Mouse (Mus musculus): Measurements from ENCODE around the gene Nsd1. TPM values are rescaled to one million over a fixed set of nuclear protein-coding genes. Genes with fewer than 3 reads are reported as not detected.

Nsd1 gene
- polyA plus RNA-seq, 1 experiment from 2014 or later, result 67.4 TPM

GRCm38 (mm10) chr13:55252820-55253219 lies 43.2 kb downstream of the Nsd1 start:
- Histone ChIP-seq H3K4me3 (ENCODE audit: low read depth, low read length) (no peak overlapping the region), H3K9me3 (replicated peaks; ENCODE audit: control insufficient read depth, low read length) (no peaks in the 10 kb centered on the region), H3K4me2 (ENCODE audit: low read depth, low read length) (no peak overlapping the region), H3K36me3 (replicated peaks; ENCODE audit: control insufficient read depth, insufficient read depth, low read depth, low read length) (peaks cover under 1% of the 10 kb centered on the region; the same call in 1 of the 2 replicates), H3K9ac (replicated peaks; ENCODE audit: low read length) (no peak overlapping the region), H3K27me3 (ENCODE audit: control insufficient read depth, insufficient read depth, low read length) (no peaks in the 10 kb centered on the region), H3K27ac (replicated peaks; ENCODE audit: low read depth, low read length) (no peak overlapping the region), H3K4me1 (ENCODE audit: control insufficient read depth, insufficient read depth, low read length) (no peaks in the 10 kb centered on the region)
- DNase-seq (ENCODE audit: low spot score) (no peak), ATAC-seq (replicated peaks; ENCODE audit: insufficient number of reproducible peaks, low FRiP score, low TSS enrichment, low read depth) (no peak)
- WGBS, result 89% methylated on average over 4 of the region's 4 CpGs

GRCm38 (mm10) chr13:55255052-55255652 lies 45.6 kb downstream of the Nsd1 start:
- Histone ChIP-seq H3K4me1 (ENCODE audit: control insufficient read depth, insufficient read depth, low read length) (no peaks in the 10 kb centered on the region), H3K27ac (replicated peaks; ENCODE audit: low read depth, low read length) (no peak overlapping the region), H3K9ac (replicated peaks; ENCODE audit: low read length) (no peak overlapping the region), H3K27me3 (ENCODE audit: control insufficient read depth, insufficient read depth, low read length) (no peaks in the 10 kb centered on the region), H3K4me3 (ENCODE audit: low read depth, low read length) (no peak overlapping the region), H3K9me3 (replicated peaks; ENCODE audit: control insufficient read depth, low read length) (no peaks in the 10 kb centered on the region), H3K4me2 (ENCODE audit: low read depth, low read length) (no peak overlapping the region), H3K36me3 (replicated peaks; ENCODE audit: control insufficient read depth, insufficient read depth, low read depth, low read length) (0 out of 2 replicates have a peak, but pooled peaks cover under 1% of the 10 kb centered on the region)
- ATAC-seq (replicated peaks; ENCODE audit: insufficient number of reproducible peaks, low FRiP score, low TSS enrichment, low read depth) (no peak), DNase-seq (ENCODE audit: low spot score) (no peak)
- 80% methylated on average over 3 of the region's 3 CpGs for WGBS

GRCm38 (mm10) chr13:55258651-55259050 lies 49.1 kb downstream of the Nsd1 start:
- no peak for DNase-seq (ENCODE audit: low spot score)
- Histone ChIP-seq H3K27ac (replicated peaks; ENCODE audit: low read depth, low read length) (no peak overlapping the region), H3K36me3 (replicated peaks; ENCODE audit: control insufficient read depth, insufficient read depth, low read depth, low read length) (peaks cover 16% of the 10 kb centered on the region), H3K27me3 (ENCODE audit: control insufficient read depth, insufficient read depth, low read length) (no peaks in the 10 kb centered on the region), H3K4me2 (ENCODE audit: low read depth, low read length) (no peak overlapping the region), H3K9me3 (replicated peaks; ENCODE audit: control insufficient read depth, low read length) (no peaks in the 10 kb centered on the region), H3K4me3 (ENCODE audit: low read depth, low read length) (no peak overlapping the region), H3K9ac (replicated peaks; ENCODE audit: low read length) (no peak overlapping the region), H3K4me1 (ENCODE audit: control insufficient read depth, insufficient read depth, low read length) (no peaks in the 10 kb centered on the region)
- WGBS, result 95% methylated on average over 3 of the region's 3 CpGs
- no peak for ATAC-seq (replicated peaks; ENCODE audit: insufficient number of reproducible peaks, low FRiP score, low TSS enrichment, low read depth)

- Histone ChIP-seq H3K9me3 (replicated peaks; ENCODE audit: control insufficient read depth, low read length) (no peaks in the 10 kb centered on the region), H3K4me2 (ENCODE audit: low read depth, low read length) (no peak overlapping the region), H3K9ac (replicated peaks; ENCODE audit: low read length) (no peak overlapping the region), H3K27me3 (ENCODE audit: control insufficient read depth, insufficient read depth, low read length) (no peaks in the 10 kb centered on the region), H3K4me1 (ENCODE audit: control insufficient read depth, insufficient read depth, low read length) (no peaks in the 10 kb centered on the region), H3K36me3 (replicated peaks; ENCODE audit: control insufficient read depth, insufficient read depth, low read depth, low read length) (peaks cover 24% of the 10 kb centered on the region), H3K27ac (replicated peaks; ENCODE audit: low read depth, low read length) (no peak overlapping the region), H3K4me3 (ENCODE audit: low read depth, low read length) (no peak overlapping the region)
- DNase-seq (ENCODE audit: low spot score) (no peak), ATAC-seq (replicated peaks; ENCODE audit: insufficient number of reproducible peaks, low FRiP score, low TSS enrichment, low read depth) (no peak)
- WGBS, result 94% methylated on average over 8 of the region's 8 CpGs
Measured at GRCm38 (mm10) chr13:55261521-55261920, 51.9 kb downstream of the Nsd1 start.

GRCm38 (mm10) chr13:55262096-55262495 lies 52.5 kb downstream of the Nsd1 start:
- H3K4me1 ChIP-seq (ENCODE audit: control insufficient read depth, insufficient read depth, low read length), result no peaks in the 10 kb centered on the region
- H3K27me3 ChIP-seq (ENCODE audit: control insufficient read depth, insufficient read depth, low read length), result no peaks in the 10 kb centered on the region
- ATAC-seq (replicated peaks; ENCODE audit: insufficient number of reproducible peaks, low FRiP score, low TSS enrichment, low read depth) (no peak), DNase-seq (ENCODE audit: low spot score) (no peak)
- no peak overlapping the region for H3K4me2 ChIP-seq (ENCODE audit: low read depth, low read length)
- peaks cover 24% of the 10 kb centered on the region for H3K36me3 ChIP-seq (replicated peaks; ENCODE audit: control insufficient read depth, insufficient read depth, low read depth, low read length)
- H3K9me3 ChIP-seq (replicated peaks; ENCODE audit: control insufficient read depth, low read length), result no peaks in the 10 kb centered on the region
- no peak overlapping the region for H3K27ac ChIP-seq (replicated peaks; ENCODE audit: low read depth, low read length)
- H3K9ac ChIP-seq (replicated peaks; ENCODE audit: low read length), result no peak overlapping the region
- H3K4me3 ChIP-seq (ENCODE audit: low read depth, low read length), result no peak overlapping the region

GRCm38 (mm10) chr13:55277203-55277602 lies 67.6 kb downstream of the Nsd1 start:
- H3K9ac ChIP-seq (replicated peaks; ENCODE audit: low read length), result no peak overlapping the region
- ATAC-seq (replicated peaks; ENCODE audit: insufficient number of reproducible peaks, low FRiP score, low TSS enrichment, low read depth) (no peak), DNase-seq (ENCODE audit: low spot score) (peak; percentile 49)
- H3K27ac ChIP-seq (replicated peaks; ENCODE audit: low read depth, low read length), result no peak overlapping the region
- H3K4me3 ChIP-seq (ENCODE audit: low read depth, low read length), result no peak overlapping the region
- 76% methylated on average over 5 of the region's 5 CpGs for whole genome bisulfite sequencing
- H3K9me3 ChIP-seq (replicated peaks; ENCODE audit: control insufficient read depth, low read length), result no peaks in the 10 kb centered on the region
- H3K4me1 ChIP-seq (ENCODE audit: control insufficient read depth, insufficient read depth, low read length), result no peaks in the 10 kb centered on the region
- peaks cover 13% of the 10 kb centered on the region for H3K36me3 ChIP-seq (replicated peaks; ENCODE audit: control insufficient read depth, insufficient read depth, low read depth, low read length)
- H3K27me3 ChIP-seq (ENCODE audit: control insufficient read depth, insufficient read depth, low read length), result no peaks in the 10 kb centered on the region
- no peak overlapping the region for H3K4me2 ChIP-seq (ENCODE audit: low read depth, low read length)

GRCm38 (mm10) chr13:55277646-55278045 lies 68.1 kb downstream of the Nsd1 start:
- H3K36me3 ChIP-seq (replicated peaks; ENCODE audit: control insufficient read depth, insufficient read depth, low read depth, low read length), result peaks cover 13% of the 10 kb centered on the region
- H3K4me3 ChIP-seq (ENCODE audit: low read depth, low read length), result no peak overlapping the region
- no peak overlapping the region for H3K27ac ChIP-seq (replicated peaks; ENCODE audit: low read depth, low read length)
- no peaks in the 10 kb centered on the region for H3K4me1 ChIP-seq (ENCODE audit: control insufficient read depth, insufficient read depth, low read length)
- no peaks in the 10 kb centered on the region for H3K27me3 ChIP-seq (ENCODE audit: control insufficient read depth, insufficient read depth, low read length)
- no peak overlapping the region for H3K4me2 ChIP-seq (ENCODE audit: low read depth, low read length)
- no peak for DNase-seq (ENCODE audit: low spot score)
- no peak overlapping the region for H3K9ac ChIP-seq (replicated peaks; ENCODE audit: low read length)
- no peak for ATAC-seq (replicated peaks; ENCODE audit: insufficient number of reproducible peaks, low FRiP score, low TSS enrichment, low read depth)
- 97% methylated on average over 5 of the region's 5 CpGs for WGBS
- no peaks in the 10 kb centered on the region for H3K9me3 ChIP-seq (replicated peaks; ENCODE audit: control insufficient read depth, low read length)

- no peak overlapping the region for H3K9ac ChIP-seq (replicated peaks; ENCODE audit: low read length)
- 79% methylated on average over 3 of the region's 3 CpGs for WGBS
- DNase-seq (ENCODE audit: low spot score) (no peak), ATAC-seq (replicated peaks; ENCODE audit: insufficient number of reproducible peaks, low FRiP score, low TSS enrichment, low read depth) (no peak)
- no peaks in the 10 kb centered on the region for H3K27me3 ChIP-seq (ENCODE audit: control insufficient read depth, insufficient read depth, low read length)
- H3K9me3 ChIP-seq (replicated peaks; ENCODE audit: control insufficient read depth, low read length), result no peaks in the 10 kb centered on the region
- peaks cover 13% of the 10 kb centered on the region for H3K36me3 ChIP-seq (replicated peaks; ENCODE audit: control insufficient read depth, insufficient read depth, low read depth, low read length)
- no peak overlapping the region for H3K4me2 ChIP-seq (ENCODE audit: low read depth, low read length)
- no peak overlapping the region for H3K4me3 ChIP-seq (ENCODE audit: low read depth, low read length)
- H3K27ac ChIP-seq (replicated peaks; ENCODE audit: low read depth, low read length), result no peak overlapping the region
- no peaks in the 10 kb centered on the region for H3K4me1 ChIP-seq (ENCODE audit: control insufficient read depth, insufficient read depth, low read length)
Measured at GRCm38 (mm10) chr13:55288854-55289253, 79.3 kb downstream of the Nsd1 start.

Measured in embryonic facial prominence, embryonic 11.5 days (tissue).